ENCODE assay signal across 23 mouse cellular contexts in genomic region chr10:45262126-45262525, GRCm38 (mm10).
DNase-seq lines count a peak whose midpoint lies in the region; ATAC-seq lines count a peak whose summit lies in the region.
"Had no signal": no experiment of that assay in that cellular context is flagged by ENCODE, and none has a peak within 500 bp of the region (broad histone marks: within the 10 kb centered on the region; RNA-seq: fewer than 3 reads in every experiment).

No protein-coding gene starts in this region.

- no peak overlapping the region for H3K27ac ChIP-seq in limb, embryonic 13.5 days
- H3K27ac ChIP-seq in limb, embryonic 10.5 days = no peak overlapping the region
- H3K27ac ChIP-seq: embryonic facial prominence, embryonic 13.5 days; forebrain, embryonic 13.5 days; forebrain, embryonic 15.5 days had no signal

- 0 out of 2 replicates have a peak, but pooled peaks have one; percentile 15 for ATAC-seq in limb, embryonic 13.5 days (ENCODE audit: low FRiP score, low read depth)
- peak; percentile 49; the same call in 1 of the 2 replicates for ATAC-seq in common myeloid progenitor, adult 5-6 weeks (replicated peaks; ENCODE audit: low read depth, poor library complexity, severe bottlenecking)
- ATAC-seq: activated CD4-positive, CD25-positive, alpha-beta regulatory T cell, adult 4 months; CD4-positive, CD25-positive, alpha-beta regulatory T cell, adult 4 months; forebrain, embryonic 13.5 days; forebrain, embryonic 15.5 days; forebrain, postnatal 0 days had no signal

- H3K27me3 ChIP-seq in limb, embryonic 13.5 days = 0 out of 2 replicates have a peak, but pooled peaks cover 2% of the 10 kb centered on the region
- H3K27me3 ChIP-seq in limb, embryonic 10.5 days (ENCODE audit: low read depth, poor library complexity, severe bottlenecking) = no peaks in the 10 kb centered on the region
- H3K27me3 ChIP-seq: CH12.LX; embryonic facial prominence, embryonic 13.5 days; forebrain, embryonic 13.5 days; forebrain, embryonic 15.5 days had no signal

- H3K4me3 ChIP-seq in limb, embryonic 13.5 days = no peak overlapping the region
- no peak overlapping the region for H3K4me3 ChIP-seq in limb, embryonic 10.5 days
- H3K4me3 ChIP-seq: embryonic facial prominence, embryonic 13.5 days; forebrain, embryonic 13.5 days; forebrain, embryonic 15.5 days had no signal

- DNase-seq in limb, embryonic 10.5 days (ENCODE audit: low spot score) = no peak
- peak; percentile 89 for DNase-seq in Muller cell, postnatal 12 days (ENCODE audit: inconsistent ontology term)
- no peak for DNase-seq in gastrocnemius, adult 8-10 months (ENCODE audit: low spot score in 2 of 2)
- no peak for DNase-seq in cerebellum, adult 9-10 months
- no peak for DNase-seq in thymus, postnatal 10 days (ENCODE audit: low spot score in 2 of 2)
- DNase-seq: adrenal gland, adult 8-10 months; adrenal gland, postnatal 14 days; adrenal gland, postnatal 36 days; cerebellum, adult 11-12 months; cerebellum, adult 2 months; cerebellum, adult 9-11 months; cerebellum, postnatal 14 days; cerebellum, postnatal 36 days; forebrain, postnatal 0 days had no signal

- H3K4me1 ChIP-seq in limb, embryonic 13.5 days = peaks cover 7% of the 10 kb centered on the region
- peaks cover 3% of the 10 kb centered on the region; the same call in 1 of the 2 replicates for H3K4me1 ChIP-seq in limb, embryonic 10.5 days
- H3K4me1 ChIP-seq: embryonic facial prominence, embryonic 13.5 days; forebrain, embryonic 13.5 days; forebrain, embryonic 15.5 days had no signal

- H3K36me3 ChIP-seq in limb, embryonic 13.5 days = no peaks in the 10 kb centered on the region
- no peaks in the 10 kb centered on the region for H3K36me3 ChIP-seq in limb, embryonic 10.5 days
- H3K36me3 ChIP-seq: embryonic facial prominence, embryonic 13.5 days; forebrain, embryonic 15.5 days; G1E had no signal

- WGBS in limb, embryonic 13.5 days = 47% methylated on average over 3 of the region's 3 CpGs
- 87% methylated on average over 3 of the region's 3 CpGs for WGBS in limb, embryonic 10.5 days

- H3K9ac ChIP-seq in limb, embryonic 13.5 days = no peak overlapping the region
- H3K9ac ChIP-seq: embryonic facial prominence, embryonic 13.5 days; forebrain, embryonic 13.5 days; forebrain, embryonic 15.5 days; forebrain, postnatal 0 days had no signal

- no peaks in the 10 kb centered on the region for H3K9me3 ChIP-seq in limb, embryonic 13.5 days
- no peaks in the 10 kb centered on the region for H3K9me3 ChIP-seq in limb, embryonic 10.5 days (replicated peaks)
- H3K9me3 ChIP-seq: embryonic facial prominence, embryonic 13.5 days; forebrain, embryonic 13.5 days; forebrain, embryonic 15.5 days; G1E had no signal

- no peak overlapping the region for H3K4me2 ChIP-seq in limb, embryonic 13.5 days (replicated peaks)
- H3K4me2 ChIP-seq: embryonic facial prominence, embryonic 13.5 days; forebrain, embryonic 13.5 days; forebrain, embryonic 15.5 days had no signal
